Mouse (Mus musculus) liver, embryonic 14.5 days (tissue): ENCODE data around the gene Whrn.

Experiments
- CTCF ChIP-seq: IDR thresholded peaks from 2 replicates; pipeline ENCODE4 v1.5.1; 2016; ENCODE audit warnings: antibody characterized with exemption, low read depth, control low read depth
- EP300 ChIP-seq: IDR thresholded peaks from 2 replicates; pipeline ENCODE4 v1.6.1; 2016; ENCODE audit warnings: antibody characterized with exemption, low read depth

GRCm38 (mm10) chr4:63405683-63406082 is 90.1 kb downstream of the Whrn start:
- TF ChIP-seq CTCF (no peak), EP300 (no peak)
